Mouse (Mus musculus): ENCODE data around the gene Hist1h4h. TPM values are rescaled to one million over a fixed set of nuclear protein-coding genes. Genes with fewer than 3 reads are reported as not detected.
A peak's percentile ranks its signal among the peaks of the same experiment; 100 is the strongest.

Gene Hist1h4h
- polyA plus RNA-seq, 1 experiment from 2014 or later: 7.2 TPM

DNA sequence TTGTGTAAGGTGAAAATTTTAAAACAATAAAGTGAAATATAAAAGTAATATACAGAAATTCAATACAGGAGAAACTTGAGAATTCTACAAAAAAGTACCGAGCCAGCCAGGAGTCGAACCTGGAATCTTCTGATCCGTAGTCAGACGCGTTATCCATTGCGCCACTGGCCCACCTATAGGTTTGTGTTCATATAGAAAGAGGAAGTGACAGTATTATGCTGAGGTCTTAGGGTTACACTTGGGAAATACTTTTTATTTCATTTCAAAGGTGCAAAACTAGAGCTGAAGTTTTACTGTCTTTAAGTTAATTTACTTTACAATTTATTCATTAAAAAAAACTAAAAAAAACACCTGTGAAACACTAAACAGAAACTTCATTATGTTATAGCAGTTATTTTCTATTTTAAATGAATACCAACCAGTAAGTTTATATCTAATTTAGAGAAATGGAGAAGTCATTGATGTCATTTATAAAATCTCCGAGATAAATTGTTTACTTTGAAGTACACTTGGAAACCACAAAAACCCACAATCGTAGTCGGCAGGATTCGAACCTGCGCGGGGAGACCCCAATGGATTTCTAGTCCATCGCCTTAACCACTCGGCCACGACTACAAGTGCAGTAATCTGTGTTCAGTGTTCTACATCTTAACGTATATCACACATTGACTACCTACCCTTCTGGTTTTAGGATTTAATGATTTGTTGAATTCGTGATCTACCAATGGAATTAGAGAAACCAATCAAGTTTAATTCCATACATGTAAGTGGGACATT lies 30.2 kb upstream of the Hist1h4h start:
- Histone ChIP-seq H3K27ac (no peak overlapping the region), H3K4me1 (peaks cover 16% of the 10 kb centered on the region), H3K9me3 (no peaks in the 10 kb centered on the region), H3K36me3 (replicated peaks) (no peaks in the 10 kb centered on the region), H3K9ac (no peak overlapping the region), H3K27me3 (peaks cover 12% of the 10 kb centered on the region), H3K4me3 (replicated peaks) (no peak overlapping the region), H3K4me2 (peak overlapping the region; percentile 38; the same call in 1 of the 2 replicates)
- WGBS: under 1% methylated on average over 17 of the region's 17 CpGs
- ATAC-seq (ENCODE audit: low FRiP score): peak; percentile 75

DNA sequence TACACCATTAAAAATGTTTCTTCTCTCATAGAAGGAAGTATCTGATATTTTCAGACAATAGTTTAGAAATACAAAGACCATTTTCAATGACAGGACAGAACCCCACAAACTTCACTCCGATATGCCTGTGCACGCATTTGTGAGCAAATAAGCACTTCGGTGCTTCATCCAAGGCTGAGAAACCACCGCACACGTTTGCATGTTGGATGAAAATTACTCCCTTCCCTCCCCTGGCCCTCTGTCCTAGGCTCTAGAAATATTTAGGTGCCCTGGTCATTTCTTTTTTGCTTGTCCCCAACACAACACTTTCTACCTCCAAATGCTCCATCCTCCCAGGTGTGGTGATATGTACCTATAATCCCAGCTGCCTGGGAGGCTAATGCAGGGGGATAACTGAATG lies 29.3 kb upstream of the Hist1h4h start:
- Histone ChIP-seq H3K36me3 (replicated peaks) (no peaks in the 10 kb centered on the region), H3K9me3 (no peaks in the 10 kb centered on the region), H3K4me1 (peaks cover 22% of the 10 kb centered on the region), H3K27me3 (peaks cover 12% of the 10 kb centered on the region), H3K27ac (no peak overlapping the region), H3K9ac (no peak overlapping the region), H3K4me3 (replicated peaks) (peak overlapping the region; percentile 2; the same call in 1 of the 2 replicates), H3K4me2 (peak overlapping the region; percentile 38)
- ATAC-seq (ENCODE audit: low FRiP score): no peak
- 26% methylated on average over 5 of the region's 5 CpGs for WGBS

DNA sequence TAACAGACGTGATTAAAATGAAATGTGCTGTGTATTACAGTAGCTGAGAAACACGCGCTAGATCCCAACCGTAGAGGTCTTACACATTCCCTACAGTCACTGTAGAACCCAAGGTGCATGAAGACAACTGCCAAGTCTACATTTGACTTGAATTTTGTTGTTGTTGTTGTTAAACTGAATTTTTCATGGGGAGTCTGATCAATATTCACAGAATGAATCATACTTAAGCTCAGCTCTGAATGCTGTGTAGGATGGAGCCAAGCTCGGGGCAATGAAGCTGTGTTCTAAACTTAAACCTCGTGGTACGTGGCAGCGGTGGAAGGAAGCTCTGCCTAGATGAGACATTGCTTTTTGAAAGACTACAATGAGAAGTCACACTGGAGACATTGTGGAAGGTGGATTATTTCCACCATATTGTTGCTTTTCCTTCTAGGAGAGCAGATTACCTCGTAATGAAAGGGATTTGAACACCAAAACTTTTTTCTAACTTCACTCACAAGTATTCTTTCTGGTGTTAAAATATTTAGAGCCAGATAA lies 28.8 kb upstream of the Hist1h4h start:
- Histone ChIP-seq H3K27me3 (peaks cover 9% of the 10 kb centered on the region), H3K9ac (no peak overlapping the region), H3K9me3 (no peaks in the 10 kb centered on the region), H3K27ac (no peak overlapping the region), H3K4me1 (peaks cover 22% of the 10 kb centered on the region), H3K4me3 (replicated peaks) (peak overlapping the region; percentile 2; the same call in 1 of the 2 replicates), H3K36me3 (replicated peaks) (no peaks in the 10 kb centered on the region), H3K4me2 (peak overlapping the region; percentile 38)
- 28% methylated on average over 9 of the region's 9 CpGs for WGBS
- no peak for ATAC-seq (ENCODE audit: low FRiP score)

DNA sequence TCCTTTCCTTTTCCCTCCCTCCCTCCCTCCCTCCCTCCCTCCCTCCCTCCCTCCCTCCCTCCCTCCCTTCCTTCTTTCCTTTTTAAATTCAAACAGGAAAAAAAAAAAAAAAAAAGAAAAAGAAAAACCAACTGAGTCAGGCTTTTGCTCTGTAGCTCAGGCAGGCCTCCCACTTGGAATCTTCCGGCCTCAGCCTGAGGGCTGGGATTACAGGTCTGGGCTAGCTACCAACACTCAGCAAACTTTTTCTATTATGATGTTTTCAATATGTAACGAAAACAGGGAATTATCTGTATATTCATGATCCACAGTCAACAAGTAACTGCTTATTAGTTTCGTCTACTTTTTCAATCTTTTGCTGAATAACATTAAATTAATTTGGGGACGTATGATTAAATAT lies 27.9 kb upstream of the Hist1h4h start:
- Histone ChIP-seq H3K9ac (no peak overlapping the region), H3K4me1 (peaks cover 22% of the 10 kb centered on the region), H3K36me3 (replicated peaks) (no peaks in the 10 kb centered on the region), H3K9me3 (no peaks in the 10 kb centered on the region), H3K27me3 (peaks cover 6% of the 10 kb centered on the region), H3K27ac (no peak overlapping the region), H3K4me3 (replicated peaks) (no peak overlapping the region), H3K4me2 (no peak overlapping the region)
- 30% methylated on average over 4 of the region's 4 CpGs for WGBS
- no peak for ATAC-seq (ENCODE audit: low FRiP score)

DNA sequence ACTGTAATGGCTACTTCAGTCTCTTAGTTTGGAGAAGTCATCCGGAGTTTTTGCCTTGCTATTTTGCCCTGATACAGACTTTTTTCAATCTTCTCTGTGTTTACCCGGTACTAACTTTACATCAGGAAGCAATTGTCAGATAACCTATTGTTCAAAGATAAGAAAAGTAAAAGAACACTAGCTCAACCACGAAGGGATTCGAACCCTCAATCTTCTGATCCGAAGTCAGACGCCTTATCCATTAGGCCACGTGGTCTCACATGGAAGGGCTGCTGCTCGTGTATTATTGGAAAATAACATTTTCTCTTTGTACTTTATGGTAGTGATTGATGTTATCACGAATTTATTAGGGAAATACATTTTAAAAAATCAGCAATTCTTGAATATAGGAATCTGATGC lies 27.1 kb upstream of the Hist1h4h start:
- no peak overlapping the region for H3K4me3 ChIP-seq (replicated peaks)
- no peaks in the 10 kb centered on the region for H3K36me3 ChIP-seq (replicated peaks)
- H3K27me3 ChIP-seq: peaks cover 2% of the 10 kb centered on the region
- 1% methylated on average over 9 of the region's 9 CpGs for WGBS
- H3K4me2 ChIP-seq: 0 out of 2 replicates have a peak overlapping the region, but pooled peaks have one; percentile 19
- H3K9me3 ChIP-seq: no peaks in the 10 kb centered on the region
- no peak overlapping the region for H3K27ac ChIP-seq
- no peak for ATAC-seq (ENCODE audit: low FRiP score)
- no peak overlapping the region for H3K9ac ChIP-seq
- peaks cover 14% of the 10 kb centered on the region for H3K4me1 ChIP-seq

DNA sequence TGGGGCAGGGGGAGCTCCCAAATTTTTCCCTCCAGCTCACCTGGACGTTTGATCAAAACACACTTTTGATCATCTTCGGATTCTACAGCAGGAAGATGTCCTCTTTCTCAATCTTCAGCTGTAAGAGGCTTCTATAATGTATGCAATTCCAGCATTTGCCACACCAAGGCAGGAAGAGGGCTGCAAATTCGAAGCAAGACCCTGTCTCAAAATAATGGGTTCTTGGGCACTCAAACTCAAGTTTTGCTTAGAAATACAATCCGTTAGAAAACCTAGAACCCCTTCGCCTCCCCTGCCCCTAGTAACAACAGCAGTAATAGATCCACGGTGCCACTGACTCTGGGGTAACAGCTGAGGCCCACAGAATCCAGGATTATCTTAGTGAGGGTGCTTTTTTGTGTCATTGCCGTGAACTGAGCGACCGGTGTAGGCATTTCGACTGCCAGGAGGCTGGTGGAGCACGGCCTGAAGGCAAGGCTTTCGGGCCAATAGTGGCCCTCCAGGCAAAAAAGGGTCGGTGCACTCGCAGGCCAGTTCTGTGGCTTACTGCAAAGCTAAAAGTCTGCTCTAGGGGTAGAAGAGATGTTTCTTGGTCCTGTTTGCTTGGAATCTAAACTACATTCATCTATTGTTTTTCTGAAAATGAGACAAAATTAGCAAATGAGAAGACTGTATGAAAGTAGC lies 25.0 kb upstream of the Hist1h4h start:
- H3K27me3 ChIP-seq: peaks cover 3% of the 10 kb centered on the region; the same call in 1 of the 2 replicates
- H3K9me3 ChIP-seq: no peaks in the 10 kb centered on the region
- H3K36me3 ChIP-seq (replicated peaks): no peaks in the 10 kb centered on the region
- 0 out of 2 replicates have a peak overlapping the region, but pooled peaks have one; percentile 36 for H3K27ac ChIP-seq
- H3K4me2 ChIP-seq: peak overlapping the region; percentile 47
- peak overlapping the region; percentile 23 for H3K4me3 ChIP-seq (replicated peaks)
- H3K9ac ChIP-seq: peak overlapping the region; percentile 27
- ATAC-seq (ENCODE audit: low FRiP score): no peak
- 3% methylated on average over 14 of the region's 14 CpGs for WGBS
- H3K4me1 ChIP-seq: peaks cover 13% of the 10 kb centered on the region

DNA sequence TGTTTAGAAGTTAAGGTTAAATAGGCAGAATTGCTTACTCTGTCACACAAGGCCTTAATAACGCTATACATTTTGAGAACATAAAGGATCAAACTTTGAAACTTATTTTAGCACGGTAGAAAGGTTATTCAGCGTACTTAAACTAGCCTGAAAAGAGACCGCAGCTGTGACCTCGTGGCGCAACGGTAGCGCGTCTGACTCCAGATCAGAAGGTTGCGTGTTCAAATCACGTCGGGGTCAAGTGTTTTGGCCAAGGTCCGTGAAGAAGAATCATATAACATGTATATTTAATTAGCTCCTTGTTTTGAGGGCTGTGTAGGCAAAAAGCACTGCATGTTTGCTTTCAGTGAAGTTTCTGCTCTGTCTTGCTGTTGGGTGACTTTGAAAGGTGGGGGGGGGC lies 24.5 kb upstream of the Hist1h4h start:
- ATAC-seq (ENCODE audit: low FRiP score): 0 out of 2 replicates have a peak, but pooled peaks have one; percentile 23
- peaks cover 13% of the 10 kb centered on the region for H3K4me1 ChIP-seq
- H3K4me3 ChIP-seq (replicated peaks): peak overlapping the region; percentile 23
- H3K4me2 ChIP-seq: peak overlapping the region; percentile 47
- 2% methylated on average over 13 of the region's 13 CpGs for WGBS
- no peak overlapping the region for H3K9ac ChIP-seq
- H3K9me3 ChIP-seq: no peaks in the 10 kb centered on the region
- H3K27ac ChIP-seq: no peak overlapping the region
- peaks cover 3% of the 10 kb centered on the region; the same call in 1 of the 2 replicates for H3K27me3 ChIP-seq
- H3K36me3 ChIP-seq (replicated peaks): no peaks in the 10 kb centered on the region

DNA sequence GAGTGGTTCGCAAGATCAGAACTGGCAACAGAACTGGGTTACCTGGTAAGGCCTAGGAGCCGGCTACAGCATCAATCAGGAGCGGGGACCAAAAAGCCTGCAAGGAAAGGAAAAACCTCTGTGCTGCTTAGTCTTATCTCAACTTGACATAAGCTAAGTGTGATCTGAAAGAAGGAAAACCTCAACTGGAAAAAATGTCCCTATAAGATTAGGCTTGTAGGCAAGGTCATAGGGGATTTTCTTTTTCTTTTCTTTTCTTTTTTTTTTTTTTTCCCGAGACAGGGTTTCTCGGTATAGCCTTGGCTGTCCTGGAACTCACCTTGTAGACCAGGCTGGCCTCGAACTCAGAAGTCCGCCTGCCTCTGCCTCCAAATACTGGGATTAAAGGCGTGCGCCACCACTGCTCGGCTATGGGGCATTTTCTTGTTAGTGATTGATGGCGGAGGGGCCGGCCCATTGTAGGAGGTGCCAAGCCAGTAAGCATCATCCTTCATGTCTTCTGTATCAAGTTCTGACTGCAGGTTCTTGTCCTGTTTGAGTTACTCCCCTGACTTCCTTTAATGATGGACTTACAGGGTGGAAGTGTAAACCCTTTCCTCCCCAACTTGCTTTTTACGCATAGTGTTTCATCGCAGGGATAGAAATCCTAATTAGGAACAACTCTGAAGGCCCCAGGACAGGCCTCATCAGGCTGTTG lies 23.9 kb upstream of the Hist1h4h start:
- Histone ChIP-seq H3K27ac (no peak overlapping the region), H3K27me3 (peaks cover 3% of the 10 kb centered on the region; the same call in 1 of the 2 replicates), H3K9me3 (no peaks in the 10 kb centered on the region), H3K4me2 (no peak overlapping the region; the same call in 1 of the 2 replicates), H3K4me1 (peaks cover 13% of the 10 kb centered on the region), H3K4me3 (replicated peaks) (no peak overlapping the region), H3K36me3 (replicated peaks) (no peaks in the 10 kb centered on the region), H3K9ac (no peak overlapping the region)
- no peak for ATAC-seq (ENCODE audit: low FRiP score)
- 14% methylated on average over 14 of the region's 14 CpGs for WGBS

DNA sequence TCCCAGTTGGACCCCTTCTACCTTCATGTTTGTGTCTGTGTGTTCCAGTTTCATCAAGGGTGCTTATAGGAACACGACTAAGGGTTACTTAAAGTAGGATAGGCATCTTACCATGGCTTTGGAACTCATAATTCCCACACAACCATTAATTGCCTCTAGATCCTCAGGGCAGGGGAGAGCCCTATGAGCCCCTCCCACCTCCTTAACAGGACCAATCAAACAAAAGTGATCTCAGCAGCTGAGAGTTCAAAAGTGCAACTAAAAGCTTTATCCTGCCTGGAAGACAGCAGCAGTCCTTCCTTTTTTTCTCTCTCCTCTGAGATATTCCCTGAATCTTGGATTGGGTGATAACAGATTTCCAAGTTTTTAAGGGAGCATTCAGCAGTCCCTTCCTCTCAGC lies 20.7 kb upstream of the Hist1h4h start:
- ATAC-seq (ENCODE audit: low FRiP score): no peak
- Histone ChIP-seq H3K4me3 (replicated peaks) (no peak overlapping the region), H3K27me3 (peaks cover 3% of the 10 kb centered on the region; the same call in 1 of the 2 replicates), H3K36me3 (replicated peaks) (no peaks in the 10 kb centered on the region), H3K4me2 (no peak overlapping the region), H3K4me1 (peaks cover 11% of the 10 kb centered on the region), H3K9me3 (no peaks in the 10 kb centered on the region), H3K27ac (no peak overlapping the region), H3K9ac (no peak overlapping the region)
- 17% methylated on average over 1 of the region's 1 CpGs for WGBS

DNA sequence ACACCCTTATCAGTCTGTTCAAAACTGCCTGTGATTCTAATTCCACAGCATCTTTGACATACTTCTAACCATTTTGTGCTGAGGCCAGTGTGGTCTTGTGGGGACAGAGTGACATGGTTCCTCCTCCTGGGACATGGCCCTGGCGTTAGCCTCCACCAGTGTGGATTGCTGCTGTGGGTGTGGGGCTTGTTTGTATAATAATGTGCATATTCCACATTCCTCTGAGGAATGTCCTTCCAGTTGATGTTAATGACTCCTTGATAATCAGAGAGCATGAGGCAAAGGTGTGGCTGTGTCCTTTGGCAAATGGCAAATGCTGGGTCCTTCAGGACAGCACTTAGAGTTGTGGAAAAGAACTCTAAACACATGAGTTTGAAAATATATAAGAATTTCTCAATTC lies 17.3 kb upstream of the Hist1h4h start:
- Histone ChIP-seq H3K4me3 (replicated peaks) (no peak overlapping the region), H3K4me2 (no peak overlapping the region), H3K36me3 (replicated peaks) (no peaks in the 10 kb centered on the region), H3K27me3 (0 out of 2 replicates have a peak, but pooled peaks cover 3% of the 10 kb centered on the region), H3K4me1 (peaks cover 4% of the 10 kb centered on the region; the same call in 1 of the 2 replicates), H3K9ac (no peak overlapping the region), H3K27ac (no peak overlapping the region), H3K9me3 (no peaks in the 10 kb centered on the region)
- ATAC-seq (ENCODE audit: low FRiP score): no peak
- WGBS: 88% methylated on average over 1 of the region's 1 CpGs

DNA sequence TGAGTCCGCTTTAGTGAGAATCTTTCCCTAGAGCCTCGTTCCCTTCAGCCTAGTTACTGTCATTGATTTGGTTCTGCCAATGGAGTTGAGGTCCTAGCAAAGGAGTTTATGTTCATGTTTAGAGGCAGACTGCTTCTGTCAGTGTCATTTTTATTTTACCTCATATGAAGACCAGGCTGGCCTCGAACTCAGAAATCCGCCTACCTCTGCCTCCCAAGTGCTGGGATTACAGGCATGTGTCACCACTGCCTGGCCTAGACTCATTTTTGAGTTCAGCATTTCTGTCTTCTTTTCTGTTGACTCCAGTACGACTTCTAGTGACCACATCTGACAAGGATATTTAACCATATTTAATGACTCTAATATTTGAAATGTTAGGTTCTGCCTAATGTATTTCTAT lies 15.6 kb upstream of the Hist1h4h start:
- WGBS: 69% methylated on average over 5 of the region's 5 CpGs
- peaks cover 4% of the 10 kb centered on the region; the same call in 1 of the 2 replicates for H3K4me1 ChIP-seq
- H3K36me3 ChIP-seq (replicated peaks): no peaks in the 10 kb centered on the region
- H3K4me2 ChIP-seq: no peak overlapping the region
- H3K27me3 ChIP-seq: no peaks in the 10 kb centered on the region
- no peak overlapping the region for H3K4me3 ChIP-seq (replicated peaks)
- H3K9me3 ChIP-seq: no peaks in the 10 kb centered on the region
- no peak overlapping the region for H3K27ac ChIP-seq
- no peak overlapping the region for H3K9ac ChIP-seq
- ATAC-seq (ENCODE audit: low FRiP score): no peak
